In genomic region chr4:106679152-106679551, GRCm38 (mm10) we compare ENCODE assay signal across 8 mouse cellular contexts. TPM values are rescaled to one million over a fixed set of nuclear protein-coding genes. Genes with fewer than 3 reads are reported as not detected.
DNase-seq lines count a peak whose midpoint lies in the region; ATAC-seq and TF ChIP-seq lines count a peak whose summit lies in the region.
"Had no signal": no experiment of that assay in that cellular context is flagged by ENCODE, and none has a peak within 500 bp of the region (broad histone marks: within the 10 kb centered on the region; RNA-seq: fewer than 3 reads in every experiment).

No protein-coding gene starts in this region.

- peak overlapping the region; percentile 92 for H3K4me3 ChIP-seq in lung, embryonic 16.5 days (ENCODE audit: low read length)
- H3K4me3 ChIP-seq in forebrain, embryonic 13.5 days, result peak overlapping the region; percentile 88
- H3K4me3 ChIP-seq in limb, embryonic 14.5 days (replicated peaks; ENCODE audit: low read length), result peak overlapping the region; percentile 86
- H3K4me3 ChIP-seq in olfactory bulb, adult 2 months (ENCODE audit: insufficient read depth, low read depth, low read length), result peak overlapping the region; percentile 82

- WGBS in lung, embryonic 16.5 days, result 43% methylated on average over 3 of the region's 3 CpGs
- 42% methylated on average over 3 of the region's 3 CpGs for WGBS in forebrain, embryonic 13.5 days
- WGBS in limb, embryonic 14.5 days, result 37% methylated on average over 3 of the region's 3 CpGs
- 51% methylated on average over 3 of the region's 3 CpGs for WGBS in olfactory bulb, adult 2 months

- no peak overlapping the region for H3K27ac ChIP-seq in lung, embryonic 16.5 days (ENCODE audit: low read length)
- no peak overlapping the region for H3K27ac ChIP-seq in forebrain, embryonic 13.5 days
- H3K27ac ChIP-seq in limb, embryonic 14.5 days (replicated peaks; ENCODE audit: low read depth, low read length), result no peak overlapping the region
- H3K27ac ChIP-seq in olfactory bulb, adult 2 months (ENCODE audit: insufficient read depth, low read depth, low read length), result no peak overlapping the region

- no peaks in the 10 kb centered on the region for H3K27me3 ChIP-seq in lung, embryonic 16.5 days (ENCODE audit: control insufficient read depth, insufficient read depth, low read depth, low read length)
- no peaks in the 10 kb centered on the region for H3K27me3 ChIP-seq in forebrain, embryonic 13.5 days
- H3K27me3 ChIP-seq in limb, embryonic 14.5 days (ENCODE audit: control insufficient read depth, insufficient read depth, low read length), result no peaks in the 10 kb centered on the region

- H3K36me3 ChIP-seq in lung, embryonic 16.5 days (ENCODE audit: control insufficient read depth, insufficient read depth, low read length), result peaks cover 6% of the 10 kb centered on the region
- peaks cover 27% of the 10 kb centered on the region for H3K36me3 ChIP-seq in forebrain, embryonic 13.5 days (ENCODE audit: poor library complexity, severe bottlenecking)
- H3K36me3 ChIP-seq in limb, embryonic 14.5 days (ENCODE audit: control insufficient read depth, insufficient read depth, low read length), result peaks cover 29% of the 10 kb centered on the region

- intact Hi-C loops in gastrocnemius, postnatal 14 days (cut with DNase I; ENCODE audit: low total_unique reads), result no loop called here

- TF ChIP-seq POLR2A in limb, embryonic 14.5 days (IDR thresholded peaks at IDR 0.05; ENCODE audit: borderline replicate concordance, extremely low read depth, insufficient read depth, insufficient read length), result no peak
- TF ChIP-seq POLR2A in olfactory bulb, adult 2 months (IDR thresholded peaks at IDR 0.05; ENCODE audit: insufficient read depth, low read depth, low read length), result no peak

- TF ChIP-seq CTCF in olfactory bulb, adult 2 months (IDR thresholded peaks at IDR 0.05; ENCODE audit: insufficient read depth, low read depth, low read length), result no peak

- 0 out of 2 replicates have a peak, but pooled peaks have one; percentile 27 for ATAC-seq in lung, embryonic 16.5 days (ENCODE audit: low read depth)
- peak; percentile 40 for ATAC-seq in forebrain, embryonic 13.5 days
- peak; percentile 14; the same call in 1 of the 2 replicates for ATAC-seq in limb, embryonic 14.5 days (ENCODE audit: low FRiP score, low read depth)

- no peak for DNase-seq in lung, postnatal 25 days (ENCODE audit: low spot score)
- DNase-seq in limb, embryonic 14.5 days (ENCODE audit: low spot score), result no peak
- no peak for DNase-seq in gastrocnemius, postnatal 14 days
- DNase-seq in left cerebral cortex, adult 18-20 months (ENCODE audit: low spot score in 2 of 2), result no peak

- H3K9me3 ChIP-seq in lung, embryonic 16.5 days (ENCODE audit: control insufficient read depth, low read length), result no peaks in the 10 kb centered on the region
- H3K9me3 ChIP-seq in forebrain, embryonic 13.5 days (replicated peaks), result no peaks in the 10 kb centered on the region
- no peaks in the 10 kb centered on the region for H3K9me3 ChIP-seq in limb, embryonic 14.5 days (ENCODE audit: control insufficient read depth, low read length)

- no peak overlapping the region for H3K9ac ChIP-seq in lung, embryonic 16.5 days (ENCODE audit: low read length)
- H3K9ac ChIP-seq in forebrain, embryonic 13.5 days, result no peak overlapping the region
- H3K9ac ChIP-seq in limb, embryonic 14.5 days (ENCODE audit: low read depth, low read length, severe bottlenecking), result no peak overlapping the region

- peak overlapping the region; percentile 32 for H3K4me2 ChIP-seq in lung, embryonic 16.5 days (ENCODE audit: low read depth, low read length)
- peak overlapping the region; percentile 88 for H3K4me2 ChIP-seq in forebrain, embryonic 13.5 days
- no peak overlapping the region; the same call in 1 of the 2 replicates for H3K4me2 ChIP-seq in limb, embryonic 14.5 days (replicated peaks; ENCODE audit: low read depth, low read length, severe bottlenecking)

- H3K4me1 ChIP-seq in lung, embryonic 16.5 days (replicated peaks; ENCODE audit: control insufficient read depth, insufficient read depth, low read length), result peaks cover 6% of the 10 kb centered on the region; the same call in 1 of the 2 replicates
- H3K4me1 ChIP-seq in forebrain, embryonic 13.5 days, result peaks cover 9% of the 10 kb centered on the region
- peaks cover 7% of the 10 kb centered on the region for H3K4me1 ChIP-seq in limb, embryonic 14.5 days (ENCODE audit: control insufficient read depth, insufficient read depth, low read length)
- H3K4me1 ChIP-seq in olfactory bulb, adult 2 months (ENCODE audit: control insufficient read depth, insufficient read depth, low read length), result peaks cover 3% of the 10 kb centered on the region; the same call in 1 of the 2 replicates

RNA-seq across cellular contexts. Expression of gene Ttc4, which starts 0.4 kb away (rescaled TPM):
- 89.7 and 92.3 TPM in 2 replicates for polyA plus RNA-seq in lung, embryonic 16.5 days (2015; fragmentation: Nextera tagmentation; extraction: Ambion mirVana)
- polyA plus RNA-seq in forebrain, embryonic 13.5 days (2015; fragmentation: Nextera tagmentation; extraction: Ambion mirVana), result 93.0 and 112 TPM in 2 replicates
- 147 and 167 TPM in 2 replicates for polyA plus RNA-seq in limb, embryonic 14.5 days (2012; rRNA removed)
- polyA plus RNA-seq in limb, embryonic 14.5 days (2014; fragmentation: Nextera tagmentation; extraction: Ambion mirVana), result 75.0 and 92.1 TPM in 2 replicates
- not detected in 2 replicates for polyA plus RNA-seq in olfactory bulb, adult 2 months (2012; ENCODE audit: insufficient read depth, insufficient read length, low replicate concordance, missing spikeins)
- total RNA-seq in gastrocnemius, postnatal 14 days (2021), result 10 to 100 TPM; 22.3 to 24.8 TPM
- total RNA-seq in left cerebral cortex, adult 18-20 months (2021), result 10 to 100 TPM; 45.7 to 45.9 TPM

RNA-seq across cellular contexts. Expression of gene Pars2, which starts 28.3 kb away (rescaled TPM):
- polyA plus RNA-seq in lung, embryonic 16.5 days (2015; fragmentation: Nextera tagmentation; extraction: Ambion mirVana), result 12.2 and 13.2 TPM in 2 replicates
- 11.8 and 12.3 TPM in 2 replicates for polyA plus RNA-seq in forebrain, embryonic 13.5 days (2015; fragmentation: Nextera tagmentation; extraction: Ambion mirVana)
- polyA plus RNA-seq in limb, embryonic 14.5 days (2012; rRNA removed), result 14.3 and 14.6 TPM in 2 replicates
- 14.0 and 14.2 TPM in 2 replicates for polyA plus RNA-seq in limb, embryonic 14.5 days (2014; fragmentation: Nextera tagmentation; extraction: Ambion mirVana)
- polyA plus RNA-seq in olfactory bulb, adult 2 months (2012; ENCODE audit: insufficient read depth, insufficient read length, low replicate concordance, missing spikeins), result not detected in 2 replicates
- 1 to 10 TPM; 2.6 to 2.9 TPM for total RNA-seq in gastrocnemius, postnatal 14 days (2021)
- 1 to 10 TPM; 6.2 to 6.7 TPM for total RNA-seq in left cerebral cortex, adult 18-20 months (2021)

RNA-seq across cellular contexts. Expression of gene Mroh7, which starts 51.6 kb away (rescaled TPM):
- 0.13 TPM in 1 of 2 replicates, not detected in the other for polyA plus RNA-seq in lung, embryonic 16.5 days (2015; fragmentation: Nextera tagmentation; extraction: Ambion mirVana)
- 0.20 and 0.80 TPM in 2 replicates for polyA plus RNA-seq in forebrain, embryonic 13.5 days (2015; fragmentation: Nextera tagmentation; extraction: Ambion mirVana)
- polyA plus RNA-seq in limb, embryonic 14.5 days (2012; rRNA removed), result 2.8 and 7.1 TPM in 2 replicates
- polyA plus RNA-seq in limb, embryonic 14.5 days (2014; fragmentation: Nextera tagmentation; extraction: Ambion mirVana), result 0.35 and 0.63 TPM in 2 replicates
- not detected in 2 replicates for polyA plus RNA-seq in olfactory bulb, adult 2 months (2012; ENCODE audit: insufficient read depth, insufficient read length, low replicate concordance, missing spikeins)
- under 1 TPM; 0.31 to 0.35 TPM for total RNA-seq in gastrocnemius, postnatal 14 days (2021)
- total RNA-seq in left cerebral cortex, adult 18-20 months (2021), result 1 to 10 TPM; 4.2 to 5.4 TPM

RNA-seq across cellular contexts. Expression of gene Fam151a, which starts 54.5 kb away (rescaled TPM):
- polyA plus RNA-seq in lung, embryonic 16.5 days (2015; fragmentation: Nextera tagmentation; extraction: Ambion mirVana), result 0.18 and 0.30 TPM in 2 replicates
- polyA plus RNA-seq in forebrain, embryonic 13.5 days (2015; fragmentation: Nextera tagmentation; extraction: Ambion mirVana), result not detected in 2 replicates
- polyA plus RNA-seq in limb, embryonic 14.5 days (2012; rRNA removed), result 0.35 and 0.43 TPM in 2 replicates
- polyA plus RNA-seq in limb, embryonic 14.5 days (2014; fragmentation: Nextera tagmentation; extraction: Ambion mirVana), result 0.19 and 1.1 TPM in 2 replicates
- not detected in 2 replicates for polyA plus RNA-seq in olfactory bulb, adult 2 months (2012; ENCODE audit: insufficient read depth, insufficient read length, low replicate concordance, missing spikeins)
- total RNA-seq in gastrocnemius, postnatal 14 days (2021), result not detected
- total RNA-seq in left cerebral cortex, adult 18-20 months (2021), result not detected
- total RNA-seq: layer of hippocampus, postnatal 36 days had no signal

RNA-seq across cellular contexts. Expression of gene Ttc22, which starts 56.9 kb away (rescaled TPM):
- polyA plus RNA-seq in lung, embryonic 16.5 days (2015; fragmentation: Nextera tagmentation; extraction: Ambion mirVana), result 1.2 and 1.8 TPM in 2 replicates
- polyA plus RNA-seq in forebrain, embryonic 13.5 days (2015; fragmentation: Nextera tagmentation; extraction: Ambion mirVana), result 0.14 and 0.25 TPM in 2 replicates
- 3.8 and 5.9 TPM in 2 replicates for polyA plus RNA-seq in limb, embryonic 14.5 days (2012; rRNA removed)
- polyA plus RNA-seq in limb, embryonic 14.5 days (2014; fragmentation: Nextera tagmentation; extraction: Ambion mirVana), result 6.9 and 7.0 TPM in 2 replicates
- polyA plus RNA-seq in olfactory bulb, adult 2 months (2012; ENCODE audit: insufficient read depth, insufficient read length, low replicate concordance, missing spikeins), result not detected in 2 replicates
- under 1 TPM; 0.09 to 0.10 TPM for total RNA-seq in gastrocnemius, postnatal 14 days (2021)
- 1 to 10 TPM in 1 of 2 experiments, under 1 TPM in 1; 0.94 to 1.0 TPM for total RNA-seq in left cerebral cortex, adult 18-20 months (2021)

Comparison
In these comparisons a context has a peak if more than half of its experiments do, and no peak if none do; other contexts are left out.
1. RNA of gene Pars2, which starts 28.3 kb away (polyA plus RNA-seq): 14.0 to 14.6 TPM in limb, embryonic 14.5 days, 12.2 to 13.2 TPM in lung, embryonic 16.5 days and 11.8 to 12.3 TPM in forebrain, embryonic 13.5 days; not detected in olfactory bulb, adult 2 months; every median in the first group is over 10 times any median in the second.
2. Peak in every context shown above with its lines, with median percentiles within 50 percentile points of each other: ATAC-seq and H3K4me3 ChIP-seq.